Mouse (Mus musculus): ENCODE results near the gene Cd200r3.

Gene Cd200r3

GRCm38 (mm10) chr16:45030796-45031195 is 87.3 kb downstream of the Cd200r3 start:
- DNase-seq (ENCODE audit: extremely low spot score, low spot score) = no peak

All from neural tube, embryonic 10.5 days (tissue).